Mouse (Mus musculus): ENCODE results near the gene Cfap74.

DNA sequence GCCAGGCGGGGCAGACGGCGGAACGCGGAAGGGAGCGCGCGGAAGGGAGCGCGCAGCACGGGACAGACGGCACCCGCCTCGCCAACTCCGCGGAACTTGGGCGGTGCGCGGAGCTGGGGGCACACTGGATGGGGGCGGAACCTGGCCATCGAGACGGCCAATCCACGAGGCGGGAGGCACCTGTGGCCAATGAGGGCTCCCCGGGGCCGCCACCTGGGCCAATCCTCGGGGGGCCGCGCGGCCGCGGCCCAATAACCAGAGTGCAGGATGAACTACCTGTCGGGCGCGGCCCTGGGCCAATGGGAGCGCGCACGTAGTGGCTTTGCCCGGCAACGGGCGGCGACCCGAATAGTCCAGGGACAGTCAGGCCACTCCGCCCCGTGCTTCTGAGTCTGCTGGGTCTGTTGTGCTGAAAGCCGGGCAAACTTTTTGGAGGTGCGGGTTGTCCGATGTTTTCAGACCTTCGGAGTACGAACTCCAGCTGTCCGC lies 47.6 kb upstream of the Cfap74 start, which contains the start of gene Prkcz:
- TF ChIP-seq CTCF (IDR thresholded peaks at IDR 0.05; ENCODE audit: insufficient read depth, low read depth, low read length) (no peak), POLR2A (IDR thresholded peaks at IDR 0.05; ENCODE audit: insufficient read depth, low read depth, low read length) (no peak)

Data from olfactory bulb, adult 2 months (tissue).